In the genomic region with DNA sequence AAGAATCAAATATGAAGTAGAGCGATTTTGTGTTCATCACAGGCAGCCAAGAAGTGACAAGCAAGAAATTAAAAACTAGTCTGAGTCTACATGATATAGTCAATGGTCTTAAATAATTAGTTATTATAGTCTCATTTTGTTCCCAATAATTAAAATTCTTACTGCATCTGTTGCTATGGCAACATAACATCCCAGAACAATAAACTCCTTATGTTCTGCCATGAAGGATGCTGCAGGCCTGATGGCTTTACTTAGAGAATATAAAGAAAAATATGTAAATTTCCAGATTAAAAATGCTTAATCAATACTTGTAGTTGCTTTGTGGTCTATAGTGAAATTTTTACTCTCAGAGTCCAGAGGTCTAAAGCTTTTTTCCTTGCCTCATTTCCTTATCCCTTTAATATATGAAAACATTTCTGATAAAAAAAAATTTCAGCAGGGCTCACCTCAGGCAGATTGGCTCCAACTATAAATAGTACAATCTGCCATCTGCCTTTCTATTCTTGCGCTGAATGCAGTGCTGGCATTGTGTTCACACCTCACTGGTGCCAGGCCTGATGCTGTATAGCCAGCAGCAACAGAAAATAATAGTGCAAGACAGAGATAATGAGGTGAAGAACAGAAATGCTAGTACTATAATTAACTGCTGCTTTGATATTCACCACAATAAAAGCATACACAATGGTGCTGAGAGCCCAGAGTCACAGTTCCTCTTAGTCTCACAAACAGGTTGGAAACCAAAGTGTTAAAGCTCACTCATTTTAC, we compare ENCODE assay signal across 11 mouse cellular contexts.
DNase-seq lines count a peak whose midpoint lies in the region; ATAC-seq lines count a peak whose summit lies in the region.
"Had no signal": no experiment of that assay in that cellular context is flagged by ENCODE, and none has a peak within 500 bp of the region (broad histone marks: within the 10 kb centered on the region; RNA-seq: fewer than 3 reads in every experiment).

No protein-coding gene starts in this region.

- intact Hi-C loops in left cerebral cortex, postnatal 4 days (cut with DNase I) = no loop called here

- 0 out of 2 replicates have a peak, but pooled peaks cover 2% of the 10 kb centered on the region for H3K4me1 ChIP-seq in forebrain, embryonic 11.5 days (replicated peaks; ENCODE audit: control insufficient read depth, insufficient read depth, low read length)
- H3K4me1 ChIP-seq: stomach, embryonic 15.5 days had no signal

- H3K36me3 ChIP-seq in forebrain, embryonic 11.5 days (ENCODE audit: control insufficient read depth, insufficient read depth, low read length) = no peaks in the 10 kb centered on the region
- H3K36me3 ChIP-seq: lung, embryonic 15.5 days; stomach, embryonic 15.5 days had no signal

- no peak overlapping the region for H3K4me2 ChIP-seq in forebrain, embryonic 11.5 days (ENCODE audit: low read depth, low read length, severe bottlenecking)
- H3K4me2 ChIP-seq: lung, embryonic 15.5 days; stomach, embryonic 15.5 days had no signal

- 52% methylated on average over 2 of the region's 2 CpGs for WGBS in forebrain, embryonic 11.5 days

- no peaks in the 10 kb centered on the region for H3K9me3 ChIP-seq in forebrain, embryonic 11.5 days (ENCODE audit: control insufficient read depth, low read length)
- H3K9me3 ChIP-seq: lung, embryonic 15.5 days; stomach, embryonic 15.5 days had no signal

- peak overlapping the region; percentile 62; the same call in 1 of the 2 replicates for H3K27ac ChIP-seq in forebrain, embryonic 11.5 days (ENCODE audit: low read depth, low read length)
- H3K27ac ChIP-seq: lung, embryonic 15.5 days; stomach, embryonic 15.5 days had no signal

- no peaks in the 10 kb centered on the region for H3K27me3 ChIP-seq in forebrain, embryonic 11.5 days (ENCODE audit: control insufficient read depth, insufficient read depth, low read length)
- H3K27me3 ChIP-seq: CH12.LX; lung, embryonic 15.5 days; stomach, embryonic 15.5 days had no signal

- H3K9ac ChIP-seq in forebrain, embryonic 11.5 days (ENCODE audit: low read length) = no peak overlapping the region
- H3K9ac ChIP-seq: lung, embryonic 15.5 days; stomach, embryonic 15.5 days had no signal

- H3K4me3 ChIP-seq in forebrain, embryonic 11.5 days (ENCODE audit: low read depth, low read length) = no peak overlapping the region
- H3K4me3 ChIP-seq: lung, embryonic 15.5 days; stomach, embryonic 15.5 days had no signal

- ATAC-seq in forebrain, embryonic 11.5 days (replicated peaks; ENCODE audit: low FRiP score) = peak; percentile 81
- ATAC-seq in granulocyte monocyte progenitor cell, adult 5-6 weeks (replicated peaks; ENCODE audit: poor library complexity, severe bottlenecking) = no peak

- peak; percentile 97 for DNase-seq in brain, adult 2 months (ENCODE audit: low read depth, low spot score)
- peak; percentile 54 for DNase-seq in forebrain, embryonic 11.5 days (ENCODE audit: low spot score)
- peak; percentile 55 for DNase-seq in heart, postnatal 4 days
- DNase-seq in left cerebral cortex, postnatal 4 days = peak; percentile 64
- no peak for DNase-seq in urinary bladder, postnatal 25 days (ENCODE audit: low spot score)
- no peak for DNase-seq in gastrocnemius, postnatal 10 days
- no peak for DNase-seq in adrenal gland, adult 2 months

Comparison
In these comparisons a context has a peak if more than half of its experiments do, and no peak if none do; other contexts are left out.
1. DNase-seq: peak in brain, adult 2 months (single experiment), forebrain, embryonic 11.5 days (single experiment), heart, postnatal 4 days (single experiment) and left cerebral cortex, postnatal 4 days (single experiment); none in urinary bladder, postnatal 25 days (single experiment), gastrocnemius, postnatal 10 days (single experiment) and adrenal gland, adult 2 months (single experiment).